Mouse (Mus musculus): ENCODE data around the gene Cpa5.

DNA sequence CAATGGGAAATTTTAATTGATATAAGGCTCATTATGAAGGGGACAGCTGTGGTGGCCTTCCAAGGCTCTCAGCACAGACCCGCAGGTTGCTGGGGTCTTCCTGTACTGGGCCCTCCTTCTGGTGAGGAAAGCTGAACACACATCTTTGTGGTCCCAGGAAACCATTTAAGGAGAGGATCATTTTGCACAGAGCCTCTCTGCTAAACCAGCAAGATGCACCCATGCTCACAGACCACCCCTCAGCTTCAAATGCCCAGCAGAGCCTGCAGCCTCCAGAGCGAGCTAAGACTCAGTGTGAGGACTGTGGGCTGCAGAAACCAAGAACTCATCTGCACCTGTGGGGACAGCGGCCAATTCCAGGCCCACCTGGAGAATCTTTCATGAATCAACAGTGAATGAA is 44.1 kb downstream of the Cpa5 start:
- TF ChIP-seq SRF (IDR thresholded peaks at IDR 0.05; ENCODE audit: control insufficient read depth, insufficient read length, low read depth) (no peak), POLR2A (IDR thresholded peaks at IDR 0.05; ENCODE audit: insufficient read length, low read depth) (no peak), MAX (IDR thresholded peaks at IDR 0.05; ENCODE audit: low read depth) (no peak), USF1 (IDR thresholded peaks at IDR 0.05; ENCODE audit: low read depth) (no peak), MYOG (IDR thresholded peaks at IDR 0.05; ENCODE audit: control insufficient read depth in 1 of 3, insufficient read depth in 1 of 3, insufficient read length in 2 of 3, low read depth in 2 of 3) (no peak), E2F4 (IDR thresholded peaks at IDR 0.05; ENCODE audit: insufficient read depth) (no peak), TCF12 (IDR thresholded peaks at IDR 0.05; ENCODE audit: insufficient read depth, poor library complexity, severe bottlenecking) (no peak), MYOD1 (IDR thresholded peaks at IDR 0.05; ENCODE audit: control insufficient read depth in 1 of 3, insufficient read length in 2 of 3, low read depth in 2 of 3) (no peak)
